Mouse (Mus musculus): ENCODE measurements at regions not wholly inside any gene's neighbourhood (a gene's known extent, or its start where the extent isn't known, plus 50 kb on each side); places are given as distances from the start of the nearest gene placed in this dataset.
"Not testable (repeated sequence)": the region's sequence is repeated elsewhere in the genome, so short reads cannot be mapped to it uniquely, and the experiment has no call there.

DNA sequence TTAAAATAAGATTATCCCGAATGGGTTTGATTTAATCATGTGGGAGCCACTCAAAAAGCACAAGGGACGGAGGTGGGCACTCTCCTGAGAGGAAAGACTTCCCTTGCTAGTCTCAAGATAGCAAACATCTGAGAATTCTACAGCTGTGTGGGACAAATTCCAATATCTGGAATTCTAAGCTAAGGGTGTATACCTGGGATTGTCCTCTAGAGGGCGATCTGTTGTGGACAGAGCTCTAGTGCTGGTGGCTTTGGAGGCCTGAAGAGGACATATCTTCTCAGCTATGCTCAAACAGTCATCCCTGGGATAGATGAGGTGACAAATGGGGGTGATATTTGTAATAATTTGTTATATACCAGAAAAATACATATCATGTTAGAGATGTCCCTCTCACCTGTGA lies 132.8 kb upstream of the Rasgrp1 start:
- no peaks in the 10 kb centered on the region for H3K27me3 ChIP-seq (ENCODE audit: control insufficient read depth, insufficient read depth, low read length)
- H3K27ac ChIP-seq (replicated peaks): no peak overlapping the region
- no peak overlapping the region for H3K4me2 ChIP-seq (replicated peaks; ENCODE audit: low read depth)
- WGBS: 39% methylated on average over 3 of the region's 3 CpGs
- peak; percentile 75 for TF ChIP-seq CTCF (IDR thresholded peaks at IDR 0.05; ENCODE audit: low read depth)
- no peak for TF ChIP-seq EP300 (optimal IDR thresholded peaks at IDR 0.05)
- ATAC-seq (ENCODE audit: low FRiP score, low TSS enrichment): no peak
- H3K4me1 ChIP-seq (replicated peaks; ENCODE audit: control insufficient read depth, insufficient read depth): no peaks in the 10 kb centered on the region
- H3K9ac ChIP-seq (ENCODE audit: low read length): no peak overlapping the region
- H3K4me3 ChIP-seq (ENCODE audit: low read depth, low read length): no peak overlapping the region
- no peak for DNase-seq (ENCODE audit: low spot score)
- no peaks in the 10 kb centered on the region for H3K36me3 ChIP-seq (ENCODE audit: control insufficient read depth, insufficient read depth, low read length)
- H3K9me3 ChIP-seq (ENCODE audit: control insufficient read depth, low read length): no peaks in the 10 kb centered on the region

DNA sequence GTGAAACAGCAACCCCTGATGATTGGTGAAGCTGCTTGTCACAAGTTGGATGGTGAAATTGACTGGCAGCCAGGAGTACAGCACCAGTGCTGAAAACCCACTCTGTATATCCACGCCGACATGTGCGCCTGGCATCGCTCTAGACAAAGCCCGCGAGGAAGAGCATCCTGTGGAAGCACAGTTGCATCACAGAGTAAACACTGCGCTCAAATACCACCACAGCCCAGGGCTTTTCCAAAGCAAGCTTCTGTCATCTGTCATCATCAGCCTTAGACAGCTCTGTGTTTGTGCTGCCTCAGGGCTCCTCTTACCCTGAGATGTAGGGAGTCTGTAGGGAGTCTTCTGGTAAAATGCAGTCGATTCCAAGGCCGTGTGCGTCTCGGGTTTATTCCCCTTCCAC lies 134.7 kb upstream of the Rasgrp1 start:
- not testable (repeated sequence) for H3K36me3 ChIP-seq (ENCODE audit: control insufficient read depth, insufficient read depth, low read length); H3K4me2 ChIP-seq (replicated peaks; ENCODE audit: low read depth); H3K27me3 ChIP-seq (ENCODE audit: control insufficient read depth, insufficient read depth, low read length); ATAC-seq (ENCODE audit: low FRiP score, low TSS enrichment); H3K9ac ChIP-seq (ENCODE audit: low read length); H3K27ac ChIP-seq (replicated peaks); H3K4me1 ChIP-seq (replicated peaks; ENCODE audit: control insufficient read depth, insufficient read depth); H3K9me3 ChIP-seq (ENCODE audit: control insufficient read depth, low read length); H3K4me3 ChIP-seq (ENCODE audit: low read depth, low read length); DNase-seq (ENCODE audit: low spot score)
- 61% methylated on average over 9 of the region's 11 CpGs for WGBS

GRCm38 (mm10) chr2:117479244-117480009 lies 136.6 kb upstream of the Rasgrp1 start:
- not testable (repeated sequence) for H3K27ac ChIP-seq (replicated peaks); ATAC-seq (ENCODE audit: low FRiP score, low TSS enrichment); H3K4me3 ChIP-seq (ENCODE audit: low read depth, low read length); H3K9me3 ChIP-seq (ENCODE audit: control insufficient read depth, low read length); DNase-seq (ENCODE audit: low spot score); H3K4me2 ChIP-seq (replicated peaks; ENCODE audit: low read depth); H3K36me3 ChIP-seq (ENCODE audit: control insufficient read depth, insufficient read depth, low read length); H3K4me1 ChIP-seq (replicated peaks; ENCODE audit: control insufficient read depth, insufficient read depth); H3K9ac ChIP-seq (ENCODE audit: low read length); H3K27me3 ChIP-seq (ENCODE audit: control insufficient read depth, insufficient read depth, low read length)
- WGBS: 48% methylated on average over 16 of the region's 16 CpGs

DNA sequence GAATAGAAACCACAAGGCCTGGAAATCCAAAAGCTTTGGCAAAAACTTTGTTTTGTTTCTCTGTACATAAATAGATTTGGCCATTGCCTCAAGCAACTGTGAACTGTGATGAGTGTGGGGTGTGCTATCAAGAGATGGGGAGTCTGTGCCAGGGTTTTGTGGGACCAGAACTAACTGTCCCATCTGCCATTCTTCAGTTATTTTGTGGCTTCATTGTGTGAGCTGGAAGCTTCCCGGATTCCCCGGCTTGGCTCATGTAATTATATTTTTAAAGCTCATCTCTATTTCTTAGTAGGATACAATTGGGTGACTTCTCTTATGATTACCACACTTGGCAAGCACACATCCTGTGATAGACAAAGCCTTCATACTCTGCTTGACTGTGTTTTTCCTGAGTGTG lies 143.6 kb upstream of the Rasgrp1 start:
- Histone ChIP-seq H3K36me3 (ENCODE audit: control insufficient read depth, insufficient read depth, low read length) (no peaks in the 10 kb centered on the region), H3K4me3 (ENCODE audit: low read depth, low read length) (no peak overlapping the region), H3K27me3 (ENCODE audit: control insufficient read depth, insufficient read depth, low read length) (no peaks in the 10 kb centered on the region), H3K4me2 (replicated peaks; ENCODE audit: low read depth) (no peak overlapping the region), H3K27ac (replicated peaks) (no peak overlapping the region), H3K9me3 (ENCODE audit: control insufficient read depth, low read length) (no peaks in the 10 kb centered on the region), H3K4me1 (replicated peaks; ENCODE audit: control insufficient read depth, insufficient read depth) (no peaks in the 10 kb centered on the region), H3K9ac (ENCODE audit: low read length) (no peak overlapping the region)
- ATAC-seq (ENCODE audit: low FRiP score, low TSS enrichment): no peak
- WGBS: 83% methylated on average over 2 of the region's 2 CpGs
- TF ChIP-seq CTCF (IDR thresholded peaks at IDR 0.05; ENCODE audit: low read depth) (no peak), EP300 (optimal IDR thresholded peaks at IDR 0.05) (no peak)
- DNase-seq (ENCODE audit: low spot score): no peak

GRCm38 (mm10) chr2:117498565-117498964 lies 155.8 kb upstream of the Rasgrp1 start:
- WGBS: 81% methylated on average over 5 of the region's 5 CpGs
- DNase-seq (ENCODE audit: low spot score) (no peak), ATAC-seq (ENCODE audit: low FRiP score, low TSS enrichment) (no peak)
- no peaks in the 10 kb centered on the region for H3K9me3 ChIP-seq (ENCODE audit: control insufficient read depth, low read length)
- no peaks in the 10 kb centered on the region for H3K4me1 ChIP-seq (replicated peaks; ENCODE audit: control insufficient read depth, insufficient read depth)
- no peak overlapping the region for H3K4me2 ChIP-seq (replicated peaks; ENCODE audit: low read depth)
- no peak overlapping the region for H3K4me3 ChIP-seq (ENCODE audit: low read depth, low read length)
- H3K9ac ChIP-seq (ENCODE audit: low read length): no peak overlapping the region
- TF ChIP-seq CTCF (IDR thresholded peaks at IDR 0.05; ENCODE audit: low read depth) (no peak), EP300 (optimal IDR thresholded peaks at IDR 0.05) (no peak)
- no peak overlapping the region for H3K27ac ChIP-seq (replicated peaks)
- H3K36me3 ChIP-seq (ENCODE audit: control insufficient read depth, insufficient read depth, low read length): no peaks in the 10 kb centered on the region
- H3K27me3 ChIP-seq (ENCODE audit: control insufficient read depth, insufficient read depth, low read length): no peaks in the 10 kb centered on the region

DNA sequence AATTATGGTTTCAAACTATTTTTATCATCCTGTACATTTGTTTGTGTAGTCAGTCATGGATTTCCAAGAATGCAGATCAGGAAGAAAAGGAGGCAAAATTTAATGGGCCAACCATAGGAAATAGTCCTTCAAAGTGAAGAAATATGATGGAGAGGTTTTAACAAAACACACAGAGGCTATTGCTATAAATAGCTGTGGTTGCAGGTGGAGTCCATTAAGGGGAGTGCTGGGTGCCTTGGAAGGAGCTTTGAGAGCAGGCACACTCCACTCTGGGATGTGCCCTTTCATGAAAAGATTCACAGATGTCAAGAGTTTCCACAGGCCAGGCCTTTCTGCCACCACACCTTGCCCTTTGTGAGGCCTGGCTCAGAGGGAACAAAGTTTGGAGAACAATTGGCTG lies 159.8 kb upstream of the Rasgrp1 start:
- TF ChIP-seq EP300 (optimal IDR thresholded peaks at IDR 0.05): no peak
- no peak for TF ChIP-seq CTCF (IDR thresholded peaks at IDR 0.05; ENCODE audit: low read depth)
- Histone ChIP-seq H3K4me3 (ENCODE audit: low read depth, low read length) (no peak overlapping the region), H3K36me3 (ENCODE audit: control insufficient read depth, insufficient read depth, low read length) (no peaks in the 10 kb centered on the region), H3K4me2 (replicated peaks; ENCODE audit: low read depth) (no peak overlapping the region), H3K27ac (replicated peaks) (no peak overlapping the region), H3K9me3 (ENCODE audit: control insufficient read depth, low read length) (no peaks in the 10 kb centered on the region), H3K4me1 (replicated peaks; ENCODE audit: control insufficient read depth, insufficient read depth) (no peaks in the 10 kb centered on the region), H3K9ac (ENCODE audit: low read length) (no peak overlapping the region), H3K27me3 (ENCODE audit: control insufficient read depth, insufficient read depth, low read length) (no peaks in the 10 kb centered on the region)
- no peak for DNase-seq (ENCODE audit: low spot score)
- ATAC-seq (ENCODE audit: low FRiP score, low TSS enrichment): no peak

Data from stomach, postnatal 0 days (tissue).